Mouse (Mus musculus) right cerebral cortex, adult 18-20 months (tissue): ENCODE results near the gene Mto1.
"Not testable (repeated sequence)": the region's sequence is repeated elsewhere in the genome, so short reads cannot be mapped to it uniquely, and the experiment has no call there.

Source experiments
- DNase-seq: peaks from one replicate; pipeline ENCODE4 v3.0.0; 2022; ENCODE audit warnings: mixed read lengths

Mto1 gene

GRCm38 (mm10) chr9:78508106-78508786 is 60.2 kb downstream of the Mto1 start:
- no peak for DNase-seq

DNA sequence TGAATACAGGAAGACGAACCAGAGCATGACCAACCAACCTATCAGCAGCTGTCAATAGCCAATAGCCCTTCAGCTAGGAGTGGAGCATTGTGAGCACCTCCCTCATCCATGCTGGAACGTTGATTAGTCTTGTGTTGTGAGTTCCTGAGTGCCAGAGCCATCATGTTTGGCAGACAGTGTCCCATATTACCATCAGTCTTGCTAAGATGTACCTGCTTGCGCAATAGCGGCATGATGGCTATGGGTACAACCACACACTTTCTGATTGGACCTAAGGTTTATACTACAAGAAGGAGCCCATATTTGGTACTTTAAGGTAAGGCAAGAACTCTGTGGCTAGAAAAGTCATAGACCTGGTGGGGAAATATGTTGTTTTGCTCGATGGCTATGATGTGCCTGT is 63.7 kb downstream of the Mto1 start:
- DNase-seq = no peak

DNA sequence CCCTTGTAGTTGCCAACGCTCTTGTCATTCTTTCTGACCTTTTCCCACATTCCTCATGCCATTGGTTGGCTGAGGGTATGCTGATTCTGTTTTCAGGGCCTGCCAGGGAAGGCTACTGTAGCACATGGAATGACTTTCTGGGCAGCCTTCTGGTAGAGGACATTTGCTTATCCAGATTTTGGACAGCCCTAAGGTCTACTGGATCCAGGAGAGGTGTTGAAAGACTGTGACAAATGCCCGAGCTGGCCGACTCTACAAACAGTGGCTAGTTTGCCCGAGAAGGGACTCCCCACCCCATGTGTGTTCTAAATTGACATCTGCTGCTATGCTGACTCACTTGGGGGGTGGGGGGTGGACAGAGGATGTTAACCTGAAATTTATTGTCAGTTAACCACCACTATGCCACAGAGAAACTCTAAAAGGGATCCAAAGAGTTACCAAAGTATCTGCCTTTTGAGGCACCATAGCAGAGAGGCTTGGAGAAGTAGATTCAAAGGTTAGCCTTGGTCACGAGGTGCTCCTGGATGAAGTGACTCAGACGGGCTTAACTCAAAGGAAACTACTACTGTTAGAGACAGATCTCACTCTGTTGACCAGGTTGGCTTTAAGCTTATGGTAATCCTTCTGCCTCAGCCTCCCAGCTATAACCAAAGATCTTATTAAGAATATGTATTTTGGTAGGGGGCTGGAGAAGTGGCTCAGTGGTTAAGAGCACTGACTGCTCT is 65.9 kb downstream of the Mto1 start:
- no peak for DNase-seq

DNA sequence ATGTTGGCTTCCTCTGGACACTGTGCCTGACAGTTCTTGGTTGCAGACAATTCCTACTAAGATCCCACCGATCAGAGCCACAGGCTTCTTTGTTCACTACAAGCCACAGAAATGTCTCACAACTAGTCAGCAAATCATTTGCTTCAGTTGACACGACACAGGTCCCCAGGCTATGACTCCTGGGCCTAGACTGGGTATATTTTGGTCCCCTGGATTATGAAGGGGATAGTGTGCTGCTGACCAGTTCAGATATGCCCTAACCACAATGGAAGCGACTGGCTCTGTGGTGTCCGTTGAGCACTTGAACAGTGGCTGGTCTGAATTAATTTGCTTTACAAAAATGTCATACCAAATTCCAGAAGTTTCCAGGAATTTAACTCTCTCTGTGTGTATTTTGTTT is 66.7 kb downstream of the Mto1 start:
- DNase-seq = no peak

DNA sequence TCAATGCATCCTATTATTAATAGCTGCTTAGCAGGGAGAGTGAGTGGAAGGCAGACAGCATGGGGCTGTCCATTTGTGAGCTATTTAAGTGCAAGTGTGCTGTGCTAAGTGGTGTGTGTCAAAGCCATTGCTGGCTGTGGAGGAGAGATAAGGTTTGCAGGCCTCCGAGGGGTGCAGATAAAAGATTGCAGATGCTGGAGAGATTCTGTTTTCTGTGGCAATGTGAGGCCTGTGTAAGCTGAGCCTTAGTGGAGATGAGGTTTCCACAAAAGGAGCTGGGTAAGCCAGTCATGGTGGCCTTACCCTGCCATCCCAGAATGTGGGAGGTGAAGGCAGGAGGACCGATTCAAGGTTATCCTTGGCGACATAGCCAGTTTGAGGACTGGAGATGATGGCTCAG is 68.1 kb downstream of the Mto1 start:
- DNase-seq = no peak

GRCm38 (mm10) chr9:78517237-78517636 is 69.2 kb downstream of the Mto1 start:
- not testable (repeated sequence) for DNase-seq

DNA sequence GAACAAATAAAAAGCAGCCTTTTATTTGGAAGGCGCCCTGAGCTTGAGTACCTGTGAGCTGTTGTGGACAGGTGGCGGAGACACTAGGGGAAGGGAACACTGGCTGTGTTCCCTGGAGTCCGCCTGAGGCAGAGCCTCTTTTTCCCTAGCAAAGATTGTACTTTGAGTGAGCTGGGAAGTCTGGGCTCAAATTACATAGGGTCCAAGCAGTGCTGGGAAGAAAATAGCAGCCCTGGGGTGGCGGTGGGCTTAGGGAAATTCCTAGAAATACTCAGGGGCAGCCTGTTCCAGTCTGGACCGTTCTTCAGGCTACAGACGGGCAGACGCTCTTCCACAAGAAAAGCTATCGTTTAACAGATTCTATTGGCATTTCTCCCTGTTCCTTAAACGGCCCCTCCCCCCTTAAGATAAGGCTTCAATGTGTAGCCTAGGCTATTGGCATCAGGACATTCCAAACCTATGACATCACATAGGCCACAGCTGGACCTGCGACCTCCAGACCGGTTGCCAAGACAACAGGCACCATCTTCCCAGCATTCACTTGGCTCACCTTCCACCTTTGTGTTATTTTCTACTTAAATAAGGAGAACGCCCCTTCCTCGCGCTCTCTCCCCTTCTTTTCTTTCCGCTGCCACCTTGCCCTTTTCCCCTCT is 72.2 kb downstream of the Mto1 start:
- no peak for DNase-seq

DNA sequence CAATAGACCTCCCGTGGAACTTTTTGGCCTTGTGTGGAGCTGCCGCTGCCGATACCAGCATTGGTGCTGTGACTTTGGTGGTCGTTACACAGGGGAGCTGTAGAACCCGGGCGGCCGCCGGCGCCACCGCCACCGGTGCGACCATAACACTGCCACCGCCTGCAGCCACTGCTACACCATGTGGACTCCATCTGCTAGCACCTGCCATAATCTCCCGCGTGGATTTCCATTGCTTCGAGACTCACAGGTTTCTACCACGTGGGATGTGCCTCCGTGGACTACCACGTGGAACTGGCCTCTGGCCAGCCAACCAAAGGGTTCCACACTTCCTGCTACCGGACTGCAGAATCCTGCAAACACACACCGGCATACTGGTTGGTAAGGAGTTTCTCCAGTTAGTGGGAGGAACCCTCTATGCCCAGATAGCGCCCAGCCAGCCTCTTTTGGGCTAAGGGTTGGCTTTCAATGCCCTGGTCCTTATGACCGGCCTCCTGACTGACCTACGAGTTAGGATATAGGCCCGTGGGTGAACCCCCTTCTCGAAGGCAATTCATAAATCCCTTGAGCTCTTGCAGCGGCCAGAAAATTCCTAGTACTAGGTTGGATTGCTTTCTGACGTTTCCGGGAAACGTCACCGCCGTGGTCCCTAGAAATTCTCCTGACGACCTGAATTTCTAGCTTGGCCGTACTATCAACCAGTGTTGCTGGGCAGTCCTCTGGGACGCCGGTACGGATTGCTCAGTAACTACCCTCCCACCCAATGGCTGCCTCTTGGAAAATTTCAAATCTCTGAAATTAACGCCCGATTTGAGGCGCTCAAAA is 73.0 kb downstream of the Mto1 start:
- DNase-seq = peak; percentile 25

GRCm38 (mm10) chr9:78521689-78522088 is 73.7 kb downstream of the Mto1 start:
- DNase-seq = peak; percentile 15
